Comparison of ENCODE assay signal across 13 mouse cellular contexts in the genomic region with DNA sequence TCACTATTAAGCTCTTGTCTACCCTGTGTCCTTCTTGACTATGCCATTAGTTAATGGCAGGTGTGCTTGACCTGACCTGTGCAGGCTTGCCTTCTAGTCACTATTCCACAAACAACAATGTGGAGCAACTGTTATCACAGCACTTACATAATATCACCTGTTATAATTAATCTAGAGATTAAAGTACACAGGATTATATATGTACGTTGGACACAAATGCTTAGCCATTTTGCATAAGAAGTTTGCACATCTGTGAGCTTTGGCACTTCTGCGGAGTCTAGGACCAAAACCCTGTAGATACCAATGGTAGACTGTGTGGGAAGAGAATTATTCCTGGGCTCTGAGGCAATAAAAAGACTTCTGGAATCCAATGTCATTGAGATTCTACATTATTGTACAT.
DNase-seq lines count a peak whose midpoint lies in the region.
"Had no signal": no experiment of that assay in that cellular context is flagged by ENCODE, and none has a peak within 500 bp of the region (broad histone marks: within the 10 kb centered on the region; RNA-seq: fewer than 3 reads in every experiment).

No protein-coding gene starts in this region.

- peak; percentile 72 for DNase-seq in fat pad, adult 2 months (ENCODE audit: extremely low read depth, low read depth, low spot score)
- peak; percentile 51 for DNase-seq in gonadal fat pad, adult 2 months (ENCODE audit: low read depth)
- DNase-seq in thymus, postnatal 0 days (ENCODE audit: low spot score), result no peak
- DNase-seq in cerebellum, adult 8-10 months, result no peak
- DNase-seq: adrenal gland, adult 2 months; adrenal gland, adult 8-10 months; adrenal gland, postnatal 10 days; adrenal gland, postnatal 14 days; adrenal gland, postnatal 25 days; adrenal gland, postnatal 36 days; B cell, adult 2 months; cerebellum, adult 11 months; cerebellum, adult 11-12 months had no signal

Comparison
In these comparisons a context has a peak if more than half of its experiments do, and no peak if none do; other contexts are left out.
1. DNase-seq: peak in fat pad, adult 2 months (single experiment) and gonadal fat pad, adult 2 months (single experiment); none in thymus, postnatal 0 days (single experiment) and cerebellum, adult 8-10 months (single experiment).